9 mouse cellular contexts compared by ENCODE assay signal in genomic region chrX:104199611-104200387, GRCm38 (mm10). TPM values are rescaled to one million over a fixed set of nuclear protein-coding genes. Genes with fewer than 3 reads are reported as not detected.
DNase-seq lines count a peak whose midpoint lies in the region; ATAC-seq and TF ChIP-seq lines count a peak whose summit lies in the region.
"Had no signal": no experiment of that assay in that cellular context is flagged by ENCODE, and none has a peak within 500 bp of the region (broad histone marks: within the 10 kb centered on the region; RNA-seq: fewer than 3 reads in every experiment).

No protein-coding gene starts in this region.

- 30% methylated on average over 61 of the region's 100 CpGs for WGBS in hindbrain, embryonic 16.5 days

- DNase-seq in adrenal gland, adult (ENCODE audit: inconsistent age in 2 of 2, low spot score in 1 of 2), result peak; percentile 63 to 89
- DNase-seq in cerebellum, adult 9-10 months, result peak; percentile 42
- DNase-seq in frontal cortex, postnatal 36 days (ENCODE audit: low spot score in 2 of 2), result peak; percentile 16 to 36
- peak in 1 of 2 experiments; percentile 48 for DNase-seq in left cerebral cortex, adult 2 months (ENCODE audit: extremely low spot score in 1 of 2, low spot score in 2 of 2)
- DNase-seq in right cerebral cortex, postnatal 25 days, result peak; percentile 40
- DNase-seq in adipocyte (ENCODE audit: low spot score), result no peak

- H3K36me3 ChIP-seq in hindbrain, embryonic 16.5 days (ENCODE audit: control insufficient read depth, insufficient read depth, low read length), result no peaks in the 10 kb centered on the region

- no peaks in the 10 kb centered on the region; the same call in 1 of the 2 replicates for H3K4me1 ChIP-seq in hindbrain, embryonic 16.5 days (ENCODE audit: control insufficient read depth, insufficient read depth, low read depth, low read length)

- peak overlapping the region; percentile 58 for H3K4me2 ChIP-seq in hindbrain, embryonic 16.5 days (ENCODE audit: low read length)

- H3K9me3 ChIP-seq in hindbrain, embryonic 16.5 days (ENCODE audit: control insufficient read depth, low read length), result peaks cover 5% of the 10 kb centered on the region; the same call in 1 of the 2 replicates

- TF ChIP-seq CTCF in left cerebral cortex, adult 2 months (IDR thresholded peaks at IDR 0.05), result no peak

- intact Hi-C loops in left cerebral cortex, adult 2 months (cut with DNase I), result loop anchor here (5.0 kb wide), 1 partner anchor 217 kb away; the partner anchor contains the start of gene Rlim

- H3K27me3 ChIP-seq in hindbrain, embryonic 16.5 days (replicated peaks; ENCODE audit: control insufficient read depth, insufficient read depth, low read length), result no peaks in the 10 kb centered on the region; the same call in 1 of the 2 replicates

- H3K27ac ChIP-seq in hindbrain, embryonic 16.5 days (ENCODE audit: low read depth, low read length), result peak overlapping the region; percentile 89
- peak overlapping the region; percentile 72 for H3K27ac ChIP-seq in left cerebral cortex, adult 2 months

- H3K4me3 ChIP-seq in hindbrain, embryonic 16.5 days (ENCODE audit: low read length), result peak overlapping the region; percentile 65
- peak overlapping the region; percentile 56 for H3K4me3 ChIP-seq in left cerebral cortex, adult 2 months

- H3K9ac ChIP-seq in hindbrain, embryonic 16.5 days (ENCODE audit: low read depth, low read length), result peak overlapping the region; percentile 83

- peak; percentile 43 for ATAC-seq in hindbrain, embryonic 16.5 days
- ATAC-seq in megakaryocyte progenitor cell, adult 5-6 weeks (replicated peaks; ENCODE audit: poor library complexity), result peak; percentile 26; the same call in 1 of the 2 replicates

RNA-seq across cellular contexts. Expression of gene Nexmif, which starts 1.2 kb away (rescaled TPM):
- 12.7 and 13.7 TPM in 2 replicates for polyA plus RNA-seq in hindbrain, embryonic 16.5 days (2015; fragmentation: Nextera tagmentation; extraction: Ambion mirVana)
- 10 to 100 TPM; 26.2 to 27.3 TPM for total RNA-seq in left cerebral cortex, adult 2 months (2021)
- not detected in 2 replicates for total RNA-seq in megakaryocyte progenitor cell, adult 5-6 weeks (2015)
- total RNA-seq in megakaryocyte progenitor cell, adult 5-6 weeks (2017), result not detected in 2 replicates
- polyA plus RNA-seq: erythroblast, embryonic 14.5 days had no signal

Comparison
In these comparisons a context has a peak if more than half of its experiments do, and no peak if none do; other contexts are left out.
1. RNA of gene Nexmif, which starts 1.2 kb away (total RNA-seq): 26.2 to 27.3 TPM in left cerebral cortex, adult 2 months; not detected in megakaryocyte progenitor cell, adult 5-6 weeks; every median in the first group is over 10 times any median in the second.